Comparison of ENCODE assay signal across 8 mouse cellular contexts in the genomic region with DNA sequence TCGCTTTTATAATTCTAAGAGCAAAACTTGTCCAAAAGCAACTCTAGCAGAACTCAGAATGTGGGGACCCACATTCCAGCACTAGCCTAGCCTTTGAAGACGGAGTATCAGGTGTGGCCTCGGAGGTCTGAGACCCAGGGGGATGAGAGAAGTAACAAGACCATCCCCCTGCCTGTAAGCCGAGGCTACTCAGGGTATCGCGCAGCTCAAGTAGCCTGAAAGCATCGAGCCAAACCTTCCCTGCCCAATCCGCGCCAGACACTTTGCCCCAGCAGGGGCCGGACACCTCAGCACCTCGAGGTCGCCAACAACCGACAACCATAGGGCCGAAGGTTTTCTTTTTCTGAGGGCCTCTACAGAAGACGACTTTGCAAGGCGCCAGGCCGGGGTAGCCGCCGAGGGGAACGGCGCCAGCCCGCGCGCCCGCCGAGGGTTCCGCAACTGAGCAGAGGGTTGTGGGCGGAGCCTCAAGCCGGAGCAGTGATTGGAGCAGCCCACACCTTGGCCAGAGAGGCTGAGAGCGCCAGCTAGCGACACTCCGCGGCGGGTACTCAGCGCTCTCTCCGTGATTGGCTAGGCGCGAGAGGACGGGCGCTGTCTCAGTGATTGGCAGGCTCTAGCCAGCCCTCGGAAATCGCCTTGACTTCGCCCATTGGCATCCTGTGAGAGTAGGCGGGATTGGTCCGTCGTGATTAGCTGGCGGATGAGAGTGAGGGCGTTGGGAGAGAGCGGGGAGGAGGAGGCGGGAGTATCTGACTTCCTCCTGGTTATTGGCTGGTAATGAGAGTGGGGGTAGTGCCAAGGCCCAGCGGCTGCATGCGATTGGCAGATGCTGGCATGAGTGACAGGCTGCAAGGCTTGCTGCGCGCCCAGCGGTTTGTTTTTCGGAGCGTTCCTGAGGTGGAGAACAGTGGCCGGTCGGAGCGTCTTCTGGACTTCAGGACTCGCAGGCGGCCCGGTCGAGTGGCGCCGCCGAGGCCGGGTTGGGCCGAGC. TPM values are rescaled to one million over a fixed set of nuclear protein-coding genes. Genes with fewer than 3 reads are reported as not detected.
DNase-seq lines count a peak whose midpoint lies in the region; ATAC-seq and TF ChIP-seq lines count a peak whose summit lies in the region.

A gene (plus strand): TSS at position 906 of the 994 bp plus-strand sequence.

- no peaks in the 10 kb centered on the region for H3K27me3 ChIP-seq in forebrain, embryonic 10.5 days (ENCODE audit: poor library complexity, severe bottlenecking)
- no peaks in the 10 kb centered on the region for H3K27me3 ChIP-seq in heart, embryonic 15.5 days
- peaks cover 10% of the 10 kb centered on the region for H3K27me3 ChIP-seq in liver, embryonic 14.5 days (ENCODE audit: control insufficient read depth, insufficient read depth, low read length)
- no peaks in the 10 kb centered on the region for H3K27me3 ChIP-seq in neural tube, embryonic 11.5 days (ENCODE audit: control insufficient read depth, insufficient read depth, low read length)
- no peaks in the 10 kb centered on the region for H3K27me3 ChIP-seq in stomach, postnatal 0 days (ENCODE audit: control insufficient read depth, insufficient read depth, low read length)

- DNase-seq in CD8-positive naive resting alpha-beta T cell, adult 2 months (ENCODE audit: low read depth in 2 of 2, low spot score in 2 of 2) = peak; percentile 98 to 99
- peak; percentile 97 for DNase-seq in c-Kit-positive CD71-negative TER-119-negative erythroid progenitor cells, embryonic 14.5 days (ENCODE audit: low read depth)
- DNase-seq in forebrain, embryonic 10.5 days (ENCODE audit: extremely low spot score, low spot score) = peak; percentile 99
- peak; percentile 99 to 100 for DNase-seq in kidney, postnatal 25 days
- DNase-seq in liver, embryonic 14.5 days (ENCODE audit: low read depth in 3 of 3, low spot score in 3 of 3) = peak; percentile 95 to 98 (median 97)
- peak; percentile 98 for DNase-seq in neural tube, embryonic 11.5 days (ENCODE audit: low spot score)
- peak; percentile 99 for DNase-seq in stomach, postnatal 0 days (ENCODE audit: low spot score)

- peak within 1 kb of the TSS; percentile 98 for H3K4me3 ChIP-seq in forebrain, embryonic 10.5 days
- peak within 1 kb of the TSS; percentile 100 for H3K4me3 ChIP-seq in heart, embryonic 15.5 days
- peak within 1 kb of the TSS; percentile 59 to 66 for H3K4me3 ChIP-seq in liver, embryonic 14.5 days (ENCODE audit: insufficient read depth in 1 of 2, low read depth in 2 of 2, low read length in 2 of 2)
- peak within 1 kb of the TSS; percentile 96 for H3K4me3 ChIP-seq in neural tube, embryonic 11.5 days (ENCODE audit: low read depth, low read length)
- H3K4me3 ChIP-seq in stomach, postnatal 0 days (ENCODE audit: low read depth, low read length) = peak within 1 kb of the TSS; percentile 99

- peak within 1 kb of the TSS; percentile 84 for H3K4me2 ChIP-seq in heart, embryonic 15.5 days
- H3K4me2 ChIP-seq in liver, embryonic 14.5 days (ENCODE audit: low read depth) = peak within 1 kb of the TSS; percentile 74
- H3K4me2 ChIP-seq in neural tube, embryonic 11.5 days (ENCODE audit: low read depth) = peak within 1 kb of the TSS; percentile 70
- H3K4me2 ChIP-seq in stomach, postnatal 0 days (replicated peaks; ENCODE audit: low read depth) = peak within 1 kb of the TSS; percentile 88

- no peak for TF ChIP-seq EP300 in liver, embryonic 14.5 days (IDR thresholded peaks at IDR 0.05; ENCODE audit: low read depth)
- no peak for TF ChIP-seq EP300 in stomach, postnatal 0 days (optimal IDR thresholded peaks at IDR 0.05)

- ATAC-seq in heart, embryonic 15.5 days (replicated peaks; ENCODE audit: insufficient number of reproducible peaks, insufficient read depth, low FRiP score, low read depth) = peak; percentile 97
- ATAC-seq in liver, embryonic 14.5 days (ENCODE audit: insufficient read depth) = peak; percentile 97
- ATAC-seq in neural tube, embryonic 11.5 days (ENCODE audit: insufficient read depth, low FRiP score, low TSS enrichment) = peak; percentile 99
- ATAC-seq in stomach, postnatal 0 days (ENCODE audit: low FRiP score, low TSS enrichment) = peak; percentile 99

- no peaks in the 10 kb centered on the region for H3K36me3 ChIP-seq in forebrain, embryonic 10.5 days (replicated peaks)
- no peaks in the 10 kb centered on the region for H3K36me3 ChIP-seq in heart, embryonic 15.5 days
- H3K36me3 ChIP-seq in liver, embryonic 14.5 days (replicated peaks; ENCODE audit: control insufficient read depth, insufficient read depth, low read depth) = no peaks in the 10 kb centered on the region
- no peaks in the 10 kb centered on the region for H3K36me3 ChIP-seq in neural tube, embryonic 11.5 days (ENCODE audit: control insufficient read depth, insufficient read depth, low read length)
- H3K36me3 ChIP-seq in stomach, postnatal 0 days (ENCODE audit: control insufficient read depth, insufficient read depth, low read length) = no peaks in the 10 kb centered on the region

- no peaks in the 10 kb centered on the region for H3K9me3 ChIP-seq in forebrain, embryonic 10.5 days
- no peaks in the 10 kb centered on the region for H3K9me3 ChIP-seq in heart, embryonic 15.5 days (replicated peaks)
- H3K9me3 ChIP-seq in liver, embryonic 14.5 days (ENCODE audit: control insufficient read depth, low read length) = no peaks in the 10 kb centered on the region
- H3K9me3 ChIP-seq in neural tube, embryonic 11.5 days (ENCODE audit: control insufficient read depth, low read length) = no peaks in the 10 kb centered on the region
- no peaks in the 10 kb centered on the region for H3K9me3 ChIP-seq in stomach, postnatal 0 days (ENCODE audit: control insufficient read depth, low read length)

- peak within 1 kb of the TSS; percentile 96 for H3K27ac ChIP-seq in forebrain, embryonic 10.5 days
- peak within 1 kb of the TSS; percentile 99 for H3K27ac ChIP-seq in heart, embryonic 15.5 days
- no peak within 1 kb of the TSS; the same call in 1 of the 2 replicates for H3K27ac ChIP-seq in liver, embryonic 14.5 days
- peak within 1 kb of the TSS; percentile 97 for H3K27ac ChIP-seq in neural tube, embryonic 11.5 days (ENCODE audit: low read depth, low read length)
- H3K27ac ChIP-seq in stomach, postnatal 0 days (replicated peaks) = peak within 1 kb of the TSS; percentile 100

- peaks cover 24% of the 10 kb centered on the region for H3K4me1 ChIP-seq in forebrain, embryonic 10.5 days
- H3K4me1 ChIP-seq in heart, embryonic 15.5 days (replicated peaks) = peaks cover 16% of the 10 kb centered on the region
- H3K4me1 ChIP-seq in liver, embryonic 14.5 days (replicated peaks; ENCODE audit: control insufficient read depth in 2 of 2, insufficient read depth in 2 of 2, low read length in 1 of 2) = no peaks in the 10 kb centered on the region; a peak in 1 of 4 replicates
- peaks cover 4% of the 10 kb centered on the region; the same call in 1 of the 2 replicates for H3K4me1 ChIP-seq in neural tube, embryonic 11.5 days (ENCODE audit: control insufficient read depth, insufficient read depth, low read length)
- peaks cover 3% of the 10 kb centered on the region; the same call in 1 of the 2 replicates for H3K4me1 ChIP-seq in stomach, postnatal 0 days (replicated peaks; ENCODE audit: control insufficient read depth, insufficient read depth)

- H3K9ac ChIP-seq in heart, embryonic 15.5 days = peak within 1 kb of the TSS; percentile 96
- peak within 1 kb of the TSS; percentile 63 for H3K9ac ChIP-seq in liver, embryonic 14.5 days (replicated peaks)
- H3K9ac ChIP-seq in neural tube, embryonic 11.5 days (ENCODE audit: low read length) = peak within 1 kb of the TSS; percentile 87
- peak within 1 kb of the TSS; percentile 92 for H3K9ac ChIP-seq in stomach, postnatal 0 days (ENCODE audit: low read length)

- peak; percentile 80 for TF ChIP-seq CTCF in liver, embryonic 14.5 days (IDR thresholded peaks at IDR 0.05; ENCODE audit: low read depth)
- TF ChIP-seq CTCF in stomach, postnatal 0 days (IDR thresholded peaks at IDR 0.05; ENCODE audit: low read depth) = peak; percentile 78

- under 1% methylated on average over 69 of the region's 69 CpGs for WGBS in forebrain, embryonic 10.5 days
- 1% methylated on average over 69 of the region's 69 CpGs for WGBS in heart, embryonic 15.5 days
- under 1% methylated on average over 69 of the region's 69 CpGs for WGBS in liver, embryonic 14.5 days (ENCODE audit: insufficient replicate concordance)
- WGBS in neural tube, embryonic 11.5 days = under 1% methylated on average over 69 of the region's 69 CpGs
- WGBS in stomach, postnatal 0 days = under 1% methylated on average over 67 of the region's 69 CpGs

RNA-seq across cellular contexts. Expression of the gene that starts here (rescaled TPM):
- 16.1 and 18.2 TPM in 2 replicates for polyA plus RNA-seq in forebrain, embryonic 10.5 days (2016; fragmentation: Nextera tagmentation; extraction: Ambion mirVana)
- polyA plus RNA-seq in heart, embryonic 15.5 days (2015; fragmentation: Nextera tagmentation; extraction: Ambion mirVana) = 19.2 and 24.9 TPM in 2 replicates
- 5.2 and 5.5 TPM in 2 replicates for polyA plus RNA-seq in liver, embryonic 14.5 days (2012; rRNA removed)
- polyA plus RNA-seq in liver, embryonic 14.5 days (2014; fragmentation: Nextera tagmentation; extraction: Ambion mirVana) = 3.8 and 5.4 TPM in 2 replicates
- polyA plus RNA-seq in neural tube, embryonic 11.5 days (2014; fragmentation: Nextera tagmentation; extraction: Ambion mirVana) = 19.5 and 20.8 TPM in 2 replicates
- 8.7 and 10.2 TPM in 2 replicates for polyA plus RNA-seq in stomach, postnatal 0 days (2015; fragmentation: Nextera tagmentation; extraction: Ambion mirVana)
